Comparison of ENCODE assay signal across 11 mouse cellular contexts in genomic region chr5:124226494-124226893, GRCm38 (mm10). TPM values are rescaled to one million over a fixed set of nuclear protein-coding genes. Genes with fewer than 3 reads are reported as not detected.
A peak's percentile ranks its signal among the peaks of the same experiment; 100 is the strongest.
DNase-seq lines count a peak whose midpoint lies in the region; ATAC-seq and TF ChIP-seq lines count a peak whose summit lies in the region.
"Had no signal": no experiment of that assay in that cellular context is flagged by ENCODE, and none has a peak within 500 bp of the region (broad histone marks: within the 10 kb centered on the region; RNA-seq: fewer than 3 reads in every experiment).

No protein-coding gene starts in this region.

- H3K4me2 ChIP-seq in intestine, embryonic 16.5 days (ENCODE audit: low read depth, low read length), result no peak overlapping the region
- H3K4me2 ChIP-seq in intestine, postnatal 0 days (replicated peaks; ENCODE audit: low read depth), result no peak overlapping the region
- H3K4me2 ChIP-seq in liver, embryonic 12.5 days, result no peak overlapping the region
- H3K4me2 ChIP-seq: embryonic facial prominence, embryonic 15.5 days; hindbrain, embryonic 13.5 days had no signal

- peak; percentile 55; the same call in 1 of the 2 replicates for ATAC-seq in intestine, embryonic 16.5 days
- ATAC-seq in intestine, postnatal 0 days, result no peak; the same call in 1 of the 2 replicates
- peak; percentile 70 for ATAC-seq in liver, embryonic 12.5 days

- H3K9me3 ChIP-seq in intestine, embryonic 16.5 days (ENCODE audit: control insufficient read depth, low read length), result no peaks in the 10 kb centered on the region
- H3K9me3 ChIP-seq in intestine, postnatal 0 days (ENCODE audit: control insufficient read depth), result no peaks in the 10 kb centered on the region
- no peaks in the 10 kb centered on the region for H3K9me3 ChIP-seq in liver, embryonic 12.5 days (replicated peaks)
- H3K9me3 ChIP-seq: embryonic facial prominence, embryonic 15.5 days; hindbrain, embryonic 13.5 days had no signal

- no peak for TF ChIP-seq POLR2A in bone marrow, adult 2 months (IDR thresholded peaks at IDR 0.05; ENCODE audit: borderline replicate concordance, control insufficient read depth, low read depth, low read length)

- no peak overlapping the region for H3K9ac ChIP-seq in intestine, embryonic 16.5 days (ENCODE audit: low read depth, low read length)
- H3K9ac ChIP-seq in intestine, postnatal 0 days (ENCODE audit: low read depth, low read length), result no peak overlapping the region
- H3K9ac ChIP-seq in liver, embryonic 12.5 days, result no peak overlapping the region
- H3K9ac ChIP-seq: embryonic facial prominence, embryonic 15.5 days; hindbrain, embryonic 13.5 days had no signal

- no peak overlapping the region for H3K27ac ChIP-seq in intestine, embryonic 16.5 days (ENCODE audit: low read length)
- H3K27ac ChIP-seq in intestine, postnatal 0 days (ENCODE audit: low read depth, low read length), result no peak overlapping the region
- peak overlapping the region; percentile 28; the same call in 1 of the 2 replicates for H3K27ac ChIP-seq in bone marrow, adult 2 months (ENCODE audit: control insufficient read depth, insufficient read depth, low read depth, low read length, poor library complexity)
- peak overlapping the region; percentile 49 for H3K27ac ChIP-seq in liver, embryonic 12.5 days
- H3K27ac ChIP-seq: embryonic facial prominence, embryonic 15.5 days; hindbrain, embryonic 13.5 days had no signal

- H3K4me1 ChIP-seq in intestine, embryonic 16.5 days (ENCODE audit: control insufficient read depth, insufficient read depth, low read length), result peaks cover 9% of the 10 kb centered on the region
- 0 out of 2 replicates have a peak, but pooled peaks cover 3% of the 10 kb centered on the region for H3K4me1 ChIP-seq in intestine, postnatal 0 days (replicated peaks; ENCODE audit: control insufficient read depth, insufficient read depth, low read length)
- peaks cover 2% of the 10 kb centered on the region for H3K4me1 ChIP-seq in bone marrow, adult 2 months (ENCODE audit: control insufficient read depth, insufficient read depth, low read length)
- peaks cover 50% of the 10 kb centered on the region for H3K4me1 ChIP-seq in liver, embryonic 12.5 days

- H3K27me3 ChIP-seq in intestine, embryonic 16.5 days (replicated peaks; ENCODE audit: control insufficient read depth, insufficient read depth, low read length), result no peaks in the 10 kb centered on the region
- H3K27me3 ChIP-seq in intestine, postnatal 0 days (replicated peaks; ENCODE audit: control insufficient read depth, insufficient read depth, low read length), result no peaks in the 10 kb centered on the region
- H3K27me3 ChIP-seq in liver, embryonic 12.5 days (replicated peaks), result no peaks in the 10 kb centered on the region
- H3K27me3 ChIP-seq: embryonic facial prominence, embryonic 15.5 days had no signal

- DNase-seq in lung, postnatal 36 days, result peak; percentile 75
- no peak for DNase-seq in lung, postnatal 25 days (ENCODE audit: low spot score)
- DNase-seq in right cerebral cortex, postnatal 36 days (ENCODE audit: low spot score in 2 of 2), result no peak
- DNase-seq: cerebellum, postnatal 25 days; right cerebral cortex, postnatal 4 days had no signal

- no peak overlapping the region for H3K4me3 ChIP-seq in intestine, embryonic 16.5 days (ENCODE audit: low read length)
- H3K4me3 ChIP-seq in intestine, postnatal 0 days (ENCODE audit: low read depth, low read length), result no peak overlapping the region
- no peak overlapping the region for H3K4me3 ChIP-seq in bone marrow, adult 2 months (replicated peaks; ENCODE audit: control insufficient read depth, low read depth, low read length)
- no peak overlapping the region for H3K4me3 ChIP-seq in liver, embryonic 12.5 days
- H3K4me3 ChIP-seq: embryonic facial prominence, embryonic 15.5 days; hindbrain, embryonic 13.5 days had no signal

- H3K36me3 ChIP-seq in intestine, embryonic 16.5 days (ENCODE audit: control insufficient read depth, insufficient read depth, low read length), result no peaks in the 10 kb centered on the region
- H3K36me3 ChIP-seq in intestine, postnatal 0 days (ENCODE audit: control insufficient read depth, insufficient read depth), result no peaks in the 10 kb centered on the region; the same call in 1 of the 2 replicates
- H3K36me3 ChIP-seq in liver, embryonic 12.5 days, result no peaks in the 10 kb centered on the region
- H3K36me3 ChIP-seq: embryonic facial prominence, embryonic 15.5 days; hindbrain, embryonic 13.5 days had no signal

- TF ChIP-seq CTCF in intestine, postnatal 0 days (IDR thresholded peaks at IDR 0.05; ENCODE audit: low read depth), result no peak
- TF ChIP-seq CTCF in bone marrow, adult 2 months (IDR thresholded peaks at IDR 0.05; ENCODE audit: control insufficient read depth, insufficient read depth, low read length), result no peak

- WGBS in intestine, embryonic 16.5 days, result 80% methylated on average over 4 of the region's 4 CpGs
- WGBS in intestine, postnatal 0 days, result 73% methylated on average over 4 of the region's 4 CpGs
- 29% methylated on average over 4 of the region's 4 CpGs for WGBS in bone marrow, adult 2 months
- 46% methylated on average over 4 of the region's 4 CpGs for WGBS in liver, embryonic 12.5 days (ENCODE audit: insufficient replicate concordance)

RNA-seq across cellular contexts. Expression of gene Pitpnm2, which starts 23.1 kb away (rescaled TPM):
- polyA plus RNA-seq in intestine, embryonic 16.5 days (2015; fragmentation: Nextera tagmentation; extraction: Ambion mirVana), result 1.8 and 2.4 TPM in 2 replicates
- 1.5 and 1.9 TPM in 2 replicates for polyA plus RNA-seq in intestine, postnatal 0 days (2015; fragmentation: Nextera tagmentation; extraction: Ambion mirVana)
- polyA plus RNA-seq in bone marrow, adult 2 months (2011; ENCODE audit: insufficient read depth, insufficient read length, low replicate concordance, missing spikeins), result 10.8 and 11.6 TPM in 2 replicates
- polyA plus RNA-seq in liver, embryonic 12.5 days (2016; fragmentation: Nextera tagmentation; extraction: Ambion mirVana), result 2.5 and 3.7 TPM in 2 replicates

Comparison
In these comparisons a context has a peak if more than half of its experiments do, and no peak if none do; other contexts are left out.
1. H3K27ac ChIP-seq: peak in bone marrow, adult 2 months (single experiment) and liver, embryonic 12.5 days (single experiment); none in intestine, embryonic 16.5 days (single experiment) and intestine, postnatal 0 days (single experiment).